Mouse (Mus musculus): ENCODE measurements around the gene Tmem129. TPM values are rescaled to one million over a fixed set of nuclear protein-coding genes. Genes with fewer than 3 reads are reported as not detected.

The Tmem129 gene
- total RNA-seq, 1 experiment from 2014 or later: 21.5 TPM

- ATAC-seq (ENCODE audit: extremely low read depth, insufficient number of reproducible peaks, low FRiP score, poor library complexity, severe bottlenecking): no peak
Measured at GRCm38 (mm10) chr5:33606631-33607030, 51.6 kb downstream of the Tmem129 start.

DNA sequence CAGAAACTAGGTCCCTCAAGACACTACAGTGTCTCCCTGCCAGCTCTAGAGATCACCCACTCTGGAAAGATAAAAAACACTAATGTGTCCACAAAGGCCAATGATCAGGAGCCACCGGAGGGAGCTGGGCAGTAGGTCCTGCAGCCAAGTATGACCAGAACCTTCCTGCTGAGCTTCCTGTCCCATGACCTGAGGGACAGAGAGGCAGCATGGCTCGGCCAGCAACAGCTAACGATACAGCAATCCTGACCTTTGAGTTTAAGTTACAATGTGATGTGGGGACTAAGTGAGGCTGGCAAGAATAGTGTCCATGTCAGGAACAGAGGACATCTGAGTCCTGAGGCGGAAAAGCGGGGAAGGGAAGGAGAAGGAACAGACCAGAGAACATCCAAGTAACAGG lies 52.9 kb downstream of the Tmem129 start:
- no peak for ATAC-seq (ENCODE audit: extremely low read depth, insufficient number of reproducible peaks, low FRiP score, poor library complexity, severe bottlenecking)

Other genes with a start within 250 kb of the Tmem129 start
- gene Nkx1-1, start 224.4 kb downstream of the Tmem129 start, total RNA-seq (2017): not detected in 2 replicates
- 15.8 and 16.0 TPM in 2 replicates for gene Fam53a, start 28.8 kb downstream of the Tmem129 start, total RNA-seq (2017)
- gene Gm9903, start 28.5 kb downstream of the Tmem129 start, total RNA-seq (2017): 1.4 and 1.6 TPM in 2 replicates
- gene Slbp, start 5.8 kb downstream of the Tmem129 start, total RNA-seq (2017): 122 and 131 TPM in 2 replicates
- 14.6 and 23.7 TPM in 2 replicates for gene Tacc3, start 288 bp downstream of the Tmem129 start, total RNA-seq (2017)
- gene Fgfr3, start 63.3 kb upstream of the Tmem129 start, total RNA-seq (2017): not detected in 2 replicates
- gene Letm1, start 124.4 kb upstream of the Tmem129 start, total RNA-seq (2017): 21.9 and 24.7 TPM in 2 replicates
- gene Nsd2, start 162.3 kb upstream of the Tmem129 start, total RNA-seq (2017): 26.4 and 32.9 TPM in 2 replicates

Measured in neutrophil, adult 5-6 weeks (primary cell).